Mouse (Mus musculus) forebrain, postnatal 0 days (tissue): Measurements from ENCODE around the gene Lrsam1. TPM values are rescaled to one million over a fixed set of nuclear protein-coding genes. Genes with fewer than 3 reads are reported as not detected.

Experiments
- ATAC-seq: fragments of 200-750 bp; cut with Nextera tagmentation; 2 replicates; pipeline ENCODE4 v1.8.0; 2017; ENCODE audit warnings: mild to moderate bottlenecking, moderate library complexity
- DNase-seq: peaks from one replicate; pipeline ENCODE4 v3.0.0-alpha.2; 2015
- H3K27ac ChIP-seq: fragments of 300-500 bp; sonication (generic); 2 replicates; pipeline ENCODE4 v1.5.1; 2014; ENCODE audit warnings: low read depth, mild to moderate bottlenecking, antibody characterized with exemption, low read length, moderate library complexity, mixed read lengths
- H3K27me3 ChIP-seq: fragments of 300-500 bp; sonication (generic); 2 replicates; pipeline ENCODE4 v1.6.1; 2014; ENCODE audit warnings: mild to moderate bottlenecking, low read length, mixed read lengths; ENCODE audit not compliant: insufficient read depth
- H3K36me3 ChIP-seq: fragments of 300-500 bp; sonication (generic); 2 replicates; pipeline ENCODE4 v1.6.1; 2014; ENCODE audit warnings: mild to moderate bottlenecking, moderate library complexity; ENCODE audit not compliant: insufficient read depth
- H3K4me1 ChIP-seq: fragments of 300-500 bp; sonication (generic); 2 replicates; pipeline ENCODE4 v1.6.1; 2014; ENCODE audit warnings: antibody characterized with exemption; ENCODE audit not compliant: insufficient read depth
- H3K4me2 ChIP-seq: fragments of 300-500 bp; sonication (generic); 2 replicates; pipeline ENCODE4 v1.6.1; 2014; ENCODE audit warnings: low read depth, mild to moderate bottlenecking, moderate library complexity
- H3K4me3 ChIP-seq: fragments of 300-500 bp; sonication (generic); 2 replicates; pipeline ENCODE4 v1.5.1; 2014; ENCODE audit warnings: low read depth, low read length, mixed read lengths
- H3K9ac ChIP-seq: fragments of 300-500 bp; sonication (generic); 2 replicates; pipeline ENCODE4 v1.6.1; 2014; ENCODE audit warnings: mild to moderate bottlenecking
- H3K9me3 ChIP-seq: fragments of 300-500 bp; sonication (generic); 2 replicates; pipeline ENCODE4 v1.6.1; 2016; ENCODE audit warnings: low read length
- CTCF ChIP-seq: sonication (generic); IDR thresholded peaks from 2 replicates; pipeline ENCODE4 v1.5.1; 2016; ENCODE audit warnings: antibody characterized with exemption, control low read depth, low read depth
- WGBS: fragments of 180-500 bp; shearing (Covaris S2); extraction: QIAGEN DNeasy Blood & Tissue Kit; methylation state at CpG from one replicate; pipeline ENCODE4 v1.1.7; 2014; 5-methylcytosine and 5-hydroxymethylcytosine counted together
- polyA plus RNA-seq: library from polyadenylated mRNA; unstranded; fragments of >200 nt; fragmentation: Nextera tagmentation; extraction: Ambion mirVana; gene quantifications from 2 replicates; pipeline ENCODE4 v1.2.1, GENCODE M21; 2015
- total RNA-seq: library from RNA; depleted of rRNA; stranded (reverse); fragments of >200 nt; gene quantifications from 2 replicates; pipeline ENCODE4 v1.2.3, GENCODE M21; 2014

The Lrsam1 gene
- total and polyA plus RNA-seq, 2 experiments from 2014 or later, result 17.4 to 28.7 TPM

DNA sequence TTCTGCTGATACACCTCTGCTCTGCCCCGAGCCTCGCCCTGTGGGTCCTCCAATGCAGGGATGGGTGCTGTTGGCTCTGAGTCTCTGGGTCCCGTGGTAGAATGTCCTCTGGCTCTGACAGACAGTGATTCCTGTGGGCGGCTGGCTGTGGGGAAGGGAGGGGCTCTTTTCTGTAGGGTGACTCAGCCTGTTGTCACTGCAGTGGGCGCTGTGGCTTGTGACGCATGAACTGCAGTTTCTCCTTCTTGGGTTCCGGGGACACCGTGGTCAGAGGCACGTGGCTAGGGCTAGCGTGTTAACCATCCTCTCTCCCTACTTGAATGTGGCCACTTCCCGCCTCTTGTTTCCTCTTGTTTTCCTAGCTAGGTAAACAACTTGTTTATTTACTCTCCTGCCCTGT, 43.9 kb downstream of the Lrsam1 start:
- DNase-seq (no peak), ATAC-seq (no peak)
- Histone ChIP-seq H3K9me3 (no peaks in the 10 kb centered on the region), H3K27me3 (no peaks in the 10 kb centered on the region), H3K4me1 (no peaks in the 10 kb centered on the region), H3K4me3 (no peak overlapping the region), H3K27ac (no peak overlapping the region), H3K36me3 (peaks cover 55% of the 10 kb centered on the region), H3K4me2 (no peak overlapping the region), H3K9ac (no peak overlapping the region)
- TF ChIP-seq CTCF, result no peak
- WGBS, result 79% methylated on average over 11 of the region's 11 CpGs

DNA sequence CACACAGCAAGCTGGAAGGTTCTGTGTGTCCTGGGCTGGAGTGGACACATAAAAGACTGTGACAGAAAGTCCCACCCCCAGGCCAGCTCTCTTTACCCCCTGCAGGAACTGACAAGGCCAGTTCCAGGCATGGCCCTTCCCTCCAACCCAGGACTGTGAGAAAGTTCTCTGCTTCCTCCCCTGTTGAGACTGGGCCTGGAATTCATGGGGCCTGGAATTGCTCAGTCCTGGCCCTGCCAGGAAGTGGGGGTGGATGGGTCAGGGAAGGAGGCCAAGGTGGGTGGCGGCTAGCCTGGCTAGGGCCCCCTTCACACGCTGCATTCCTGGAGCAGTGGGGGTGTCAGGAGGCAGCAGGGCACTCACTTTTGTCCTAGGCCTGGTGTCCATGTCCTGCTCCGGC, 46.5 kb downstream of the Lrsam1 start:
- no peak overlapping the region for H3K4me2 ChIP-seq
- H3K9me3 ChIP-seq, result no peaks in the 10 kb centered on the region
- no peak overlapping the region for H3K27ac ChIP-seq
- DNase-seq (no peak), ATAC-seq (peak; percentile 75)
- peaks cover 50% of the 10 kb centered on the region for H3K36me3 ChIP-seq
- 45% methylated on average over 3 of the region's 3 CpGs for WGBS
- no peaks in the 10 kb centered on the region for H3K4me1 ChIP-seq
- TF ChIP-seq CTCF, result no peak
- H3K4me3 ChIP-seq, result no peak overlapping the region
- no peak overlapping the region for H3K9ac ChIP-seq
- H3K27me3 ChIP-seq, result no peaks in the 10 kb centered on the region

DNA sequence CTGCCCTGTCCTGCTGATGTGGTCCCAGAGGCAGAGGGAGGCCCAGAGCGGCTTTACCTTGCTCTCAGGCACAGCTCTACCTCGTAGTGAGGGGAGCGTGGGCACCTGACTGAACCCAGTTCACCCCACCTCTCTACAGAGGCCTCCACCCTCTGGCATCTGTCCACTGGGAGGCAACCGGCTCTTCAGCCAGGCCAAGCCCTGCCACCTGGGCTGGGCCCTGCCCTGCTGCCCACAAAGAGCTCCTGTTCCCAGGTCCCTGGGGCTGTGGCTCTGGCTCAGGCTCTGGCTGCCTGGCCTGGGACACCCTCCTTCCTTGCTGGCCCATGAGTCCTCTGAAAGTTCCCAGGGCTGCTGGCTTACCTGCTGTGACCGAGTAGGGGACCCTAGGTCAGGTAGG, 47.1 kb downstream of the Lrsam1 start:
- Histone ChIP-seq H3K27ac (peak overlapping the region; percentile 45), H3K36me3 (peaks cover 44% of the 10 kb centered on the region), H3K27me3 (no peaks in the 10 kb centered on the region), H3K4me3 (no peak overlapping the region), H3K4me1 (no peaks in the 10 kb centered on the region), H3K9ac (no peak overlapping the region), H3K9me3 (no peaks in the 10 kb centered on the region), H3K4me2 (no peak overlapping the region)
- ATAC-seq, result no peak
- no peak for TF ChIP-seq CTCF
- 57% methylated on average over 5 of the region's 5 CpGs for WGBS
- DNase-seq, result no peak

DNA sequence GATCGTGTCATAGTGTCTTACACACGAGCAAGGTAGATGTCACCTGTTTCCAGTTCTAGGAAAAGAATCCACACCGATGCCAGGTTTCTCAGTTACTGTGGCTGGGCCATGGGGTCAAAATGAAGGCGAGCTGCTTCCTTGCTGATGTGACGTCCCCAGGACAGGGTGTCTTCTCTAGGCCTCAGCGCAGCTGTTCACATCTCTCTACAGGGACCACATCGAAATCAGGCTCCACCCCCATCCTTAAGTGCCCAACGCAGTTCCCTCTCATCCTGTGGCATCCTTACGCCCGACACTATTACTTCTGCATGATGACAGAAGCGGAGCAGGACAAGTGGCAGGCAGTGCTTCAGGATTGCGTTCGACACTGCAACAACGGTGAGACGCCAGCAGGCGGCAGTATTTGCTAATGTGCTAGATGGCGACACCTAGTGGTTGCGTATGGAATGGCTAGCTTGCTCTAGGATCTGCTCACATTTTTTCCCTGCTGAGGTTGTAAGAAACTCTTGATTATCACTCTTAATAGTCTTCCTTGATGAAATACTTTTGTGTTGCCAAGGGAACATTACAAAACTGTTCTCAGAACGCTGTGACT, 49.1 kb downstream of the Lrsam1 start:
- DNase-seq (peak; percentile 96), ATAC-seq (peak; percentile 23; the same call in 1 of the 2 replicates)
- Histone ChIP-seq H3K9ac (no peak overlapping the region), H3K4me1 (peaks cover 20% of the 10 kb centered on the region), H3K27me3 (no peaks in the 10 kb centered on the region), H3K4me2 (no peak overlapping the region), H3K4me3 (no peak overlapping the region), H3K9me3 (no peaks in the 10 kb centered on the region), H3K27ac (no peak overlapping the region), H3K36me3 (peaks cover 32% of the 10 kb centered on the region)
- TF ChIP-seq CTCF, result peak; percentile 100
- WGBS, result 30% methylated on average over 19 of the region's 19 CpGs

DNA sequence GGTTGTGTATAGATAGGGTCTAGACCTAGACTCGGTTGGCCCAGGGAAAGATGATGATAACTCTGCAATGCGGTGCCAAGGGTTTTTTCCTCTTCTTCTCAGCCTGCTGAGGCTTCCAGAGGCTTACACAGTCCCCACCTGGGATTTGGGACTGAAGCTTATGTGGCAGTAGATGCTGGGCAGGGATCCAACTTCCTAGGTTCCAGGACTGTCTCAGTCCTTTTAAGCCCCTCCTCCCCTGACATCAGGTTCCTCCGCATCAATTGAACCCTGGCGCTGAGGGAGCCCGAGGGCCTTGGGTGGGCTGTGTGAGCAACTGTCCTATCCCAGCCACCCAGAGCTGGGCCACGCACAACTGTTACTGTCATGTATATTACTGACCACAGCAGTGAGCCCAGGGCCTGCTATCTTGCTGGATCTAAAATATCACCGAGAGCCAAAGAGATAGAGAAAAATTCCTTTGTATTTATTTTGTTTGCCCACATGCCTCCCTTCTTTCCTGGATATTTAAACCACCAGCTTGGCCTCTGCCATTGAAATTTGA, 49.7 kb downstream of the Lrsam1 start:
- ATAC-seq, result no peak
- no peaks in the 10 kb centered on the region for H3K9me3 ChIP-seq
- peaks cover 32% of the 10 kb centered on the region for H3K36me3 ChIP-seq
- H3K4me2 ChIP-seq, result no peak overlapping the region
- TF ChIP-seq CTCF, result no peak
- H3K4me1 ChIP-seq, result peaks cover 21% of the 10 kb centered on the region
- H3K27ac ChIP-seq, result no peak overlapping the region
- H3K9ac ChIP-seq, result no peak overlapping the region
- WGBS, result 80% methylated on average over 7 of the region's 7 CpGs
- no peaks in the 10 kb centered on the region for H3K27me3 ChIP-seq
- no peak overlapping the region for H3K4me3 ChIP-seq
- DNase-seq, result no peak

DNA sequence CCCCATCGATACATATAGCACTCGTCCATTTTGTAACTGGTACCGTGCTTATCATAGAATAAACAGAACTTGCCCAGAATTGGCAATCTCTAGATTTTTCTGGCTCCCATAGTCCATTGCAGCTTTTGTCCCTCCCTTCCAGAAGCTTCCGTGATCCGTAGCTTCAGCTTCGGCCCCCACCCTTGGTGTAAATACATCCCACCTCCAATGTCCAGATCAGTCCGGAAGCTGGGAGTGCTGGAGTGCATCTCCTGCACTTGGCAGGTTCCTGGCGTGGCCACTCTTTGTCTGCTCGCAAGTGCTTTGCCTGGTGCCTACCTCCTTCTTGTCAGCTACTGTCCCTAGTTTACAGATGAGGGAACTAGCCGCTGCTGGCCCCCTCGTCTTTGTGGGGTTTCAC, 52.6 kb downstream of the Lrsam1 start:
- Histone ChIP-seq H3K36me3 (peaks cover 22% of the 10 kb centered on the region), H3K27me3 (no peaks in the 10 kb centered on the region), H3K9me3 (no peaks in the 10 kb centered on the region), H3K4me1 (peaks cover 24% of the 10 kb centered on the region), H3K9ac (peak overlapping the region; percentile 15; the same call in 1 of the 2 replicates), H3K27ac (peak overlapping the region; percentile 70), H3K4me3 (no peak overlapping the region), H3K4me2 (peak overlapping the region; percentile 9; the same call in 1 of the 2 replicates)
- DNase-seq, result peak; percentile 30
- WGBS, result 19% methylated on average over 11 of the region's 11 CpGs
- ATAC-seq, result peak; percentile 19
- no peak for TF ChIP-seq CTCF

DNA sequence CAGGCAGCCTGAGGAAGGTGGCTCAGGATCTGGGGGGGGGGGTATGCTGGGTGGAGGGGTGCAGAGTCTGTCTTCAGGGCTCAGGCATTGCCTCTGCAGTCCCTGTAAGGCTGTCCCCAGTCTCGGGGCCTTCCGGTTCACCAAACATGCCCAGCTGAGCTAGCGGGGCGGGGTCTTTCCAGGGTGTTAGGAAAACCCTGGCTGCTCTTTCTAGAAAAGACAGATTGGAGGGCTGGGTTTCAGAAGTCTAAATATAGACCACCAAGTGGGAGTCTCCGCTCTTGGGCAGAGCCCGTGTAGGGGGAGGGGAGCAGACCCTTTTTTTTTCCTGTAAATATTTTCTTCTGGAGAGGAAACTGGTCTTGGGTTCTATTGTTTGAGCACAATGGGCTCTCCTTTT, 53.1 kb downstream of the Lrsam1 start:
- ATAC-seq (peak; percentile 86), DNase-seq (peak; percentile 78)
- Histone ChIP-seq H3K9me3 (no peaks in the 10 kb centered on the region), H3K4me2 (peak overlapping the region; percentile 9; the same call in 1 of the 2 replicates), H3K36me3 (peaks cover 24% of the 10 kb centered on the region), H3K27me3 (no peaks in the 10 kb centered on the region), H3K9ac (no peak overlapping the region), H3K4me3 (no peak overlapping the region), H3K27ac (peak overlapping the region; percentile 70), H3K4me1 (peaks cover 24% of the 10 kb centered on the region)
- TF ChIP-seq CTCF, result no peak
- WGBS, result 2% methylated on average over 6 of the region's 6 CpGs
